Mouse (Mus musculus) liver, embryonic 14.5 days (tissue): ENCODE data around the gene Hoxd4. TPM values are rescaled to one million over a fixed set of nuclear protein-coding genes. Genes with fewer than 3 reads are reported as not detected.

ENCODE experiments used
- ATAC-seq: fragments of 200-750 bp; cut with Nextera tagmentation; 2 replicates; pipeline ENCODE4 v1.8.0; 2017; ENCODE audit warnings: moderate number of reproducible peaks, mild to moderate bottlenecking, moderate library complexity; ENCODE audit not compliant: insufficient read depth
- DNase-seq, 3 experiments: peaks; one replicate each; pipeline ENCODE4 v3.0.0-alpha.2; 2012 to 2013; ENCODE audit warnings: low read depth in 3 of 3, low spot score in 3 of 3
- H3K27ac ChIP-seq: fragments of 300-500 bp; sonication (generic); 2 replicates; pipeline ENCODE4 v1.5.1; 2014; ENCODE audit warnings: moderate library complexity, mild to moderate bottlenecking, control low read depth, inconsistent platforms
- H3K27me3 ChIP-seq: fragments of 300-500 bp; sonication (generic); 2 replicates; pipeline ENCODE4 v1.6.1; 2014; ENCODE audit warnings: mild to moderate bottlenecking, low read length, moderate library complexity; ENCODE audit not compliant: control insufficient read depth, insufficient read depth
- H3K36me3 ChIP-seq: fragments of 300-500 bp; sonication (generic); replicated peaks from 2 replicates; pipeline ENCODE4 v1.6.1; 2014; ENCODE audit warnings: low read depth; ENCODE audit not compliant: control insufficient read depth, insufficient read depth
- H3K4me1 ChIP-seq, 2 experiments: fragments of 200-500 bp in 1 of 2; fragments of 300-500 bp in 1 of 2; sonication (generic) in 1 of 2; replicated peaks; 2 replicates each; pipeline ENCODE4 v1.6.1; 2012 to 2014; ENCODE audit warnings: antibody characterized with exemption in 1 of 2, inconsistent platforms in 1 of 2, low read length in 1 of 2; ENCODE audit not compliant: control insufficient read depth in 2 of 2, insufficient read depth in 2 of 2
- H3K4me2 ChIP-seq: fragments of 300-500 bp; sonication (generic); 2 replicates; pipeline ENCODE4 v1.6.1; 2014; ENCODE audit warnings: low read depth, mild to moderate bottlenecking, control low read depth, moderate library complexity
- H3K4me3 ChIP-seq, 2 experiments: fragments of 200-500 bp in 1 of 2; fragments of 300-500 bp in 1 of 2; sonication (generic) in 1 of 2; 2 replicates each; pipeline ENCODE4 v1.5.1; 2012 to 2014; ENCODE audit warnings: low read depth in 2 of 2, low read length in 2 of 2, mild to moderate bottlenecking in 2 of 2, control low read depth in 1 of 2, inconsistent platforms in 1 of 2, moderate library complexity in 1 of 2; ENCODE audit not compliant: insufficient read depth in 1 of 2
- H3K9ac ChIP-seq: fragments of 300-500 bp; sonication (generic); replicated peaks from 2 replicates; pipeline ENCODE4 v1.6.1; 2014; ENCODE audit warnings: mild to moderate bottlenecking, control low read depth, moderate library complexity
- H3K9me3 ChIP-seq: fragments of 300-500 bp; sonication (generic); 2 replicates; pipeline ENCODE4 v1.6.1; 2016; ENCODE audit warnings: low read length, mixed read lengths; ENCODE audit not compliant: control insufficient read depth
- CTCF ChIP-seq: IDR thresholded peaks from 2 replicates; pipeline ENCODE4 v1.5.1; 2016; ENCODE audit warnings: antibody characterized with exemption, low read depth, control low read depth
- EP300 ChIP-seq: IDR thresholded peaks from 2 replicates; pipeline ENCODE4 v1.6.1; 2016; ENCODE audit warnings: antibody characterized with exemption, low read depth
- WGBS: fragments of 180-500 bp; shearing (Covaris S2); extraction: QIAGEN DNeasy Blood & Tissue Kit; methylation state at CpG from one replicate; pipeline ENCODE4 v1.1.7; 2014; ENCODE audit not compliant: insufficient replicate concordance; 5-methylcytosine and 5-hydroxymethylcytosine counted together
- polyA plus RNA-seq, 2 experiments: library from polyadenylated mRNA; depleted of rRNA in 1 of 2; stranded (reverse) in 1 of 2; unstranded in 1 of 2; fragments of >200 nt; fragmentation: Nextera tagmentation in 1 of 2; extraction: Ambion mirVana in 1 of 2; gene quantifications; 2 replicates each; pipeline versions ENCODE4 v1.2.1 to v1.2.3; 2012 to 2014

Gene Hoxd4
- polyA plus RNA-seq, 2 experiments = 0.04 TPM; not detected in 1

DNA sequence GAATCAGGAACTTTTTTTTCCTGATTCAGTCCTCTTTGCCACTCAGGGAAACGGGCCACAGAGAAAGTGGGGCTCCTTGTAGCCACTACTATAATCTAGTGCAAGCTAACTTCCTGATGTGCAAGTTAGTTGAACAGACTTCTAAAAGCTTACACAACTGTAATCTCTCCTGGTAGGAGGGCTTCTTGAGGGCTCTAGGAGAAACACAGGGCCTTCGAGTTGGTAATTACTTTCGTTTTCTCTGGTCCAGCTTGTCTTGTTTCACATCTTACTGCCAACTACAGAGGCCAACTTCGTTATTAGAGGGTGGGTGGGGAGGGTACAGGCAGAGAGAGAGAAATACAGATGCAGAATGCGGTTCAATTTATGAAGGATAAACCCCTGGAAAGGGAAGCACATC lies 39.9 kb upstream of the Hoxd4 start:
- Histone ChIP-seq H3K27me3 (peaks cover 99% of the 10 kb centered on the region), H3K36me3 (no peaks in the 10 kb centered on the region), H3K4me2 (no peak overlapping the region), H3K9ac (no peak overlapping the region), H3K4me3 (no peak overlapping the region), H3K27ac (no peak overlapping the region), H3K9me3 (no peaks in the 10 kb centered on the region), H3K4me1 (no peaks in the 10 kb centered on the region)
- ATAC-seq (no peak), DNase-seq (no peak)
- no peak for TF ChIP-seq EP300
- TF ChIP-seq CTCF = no peak
- 3% methylated on average over 5 of the region's 5 CpGs for WGBS

DNA sequence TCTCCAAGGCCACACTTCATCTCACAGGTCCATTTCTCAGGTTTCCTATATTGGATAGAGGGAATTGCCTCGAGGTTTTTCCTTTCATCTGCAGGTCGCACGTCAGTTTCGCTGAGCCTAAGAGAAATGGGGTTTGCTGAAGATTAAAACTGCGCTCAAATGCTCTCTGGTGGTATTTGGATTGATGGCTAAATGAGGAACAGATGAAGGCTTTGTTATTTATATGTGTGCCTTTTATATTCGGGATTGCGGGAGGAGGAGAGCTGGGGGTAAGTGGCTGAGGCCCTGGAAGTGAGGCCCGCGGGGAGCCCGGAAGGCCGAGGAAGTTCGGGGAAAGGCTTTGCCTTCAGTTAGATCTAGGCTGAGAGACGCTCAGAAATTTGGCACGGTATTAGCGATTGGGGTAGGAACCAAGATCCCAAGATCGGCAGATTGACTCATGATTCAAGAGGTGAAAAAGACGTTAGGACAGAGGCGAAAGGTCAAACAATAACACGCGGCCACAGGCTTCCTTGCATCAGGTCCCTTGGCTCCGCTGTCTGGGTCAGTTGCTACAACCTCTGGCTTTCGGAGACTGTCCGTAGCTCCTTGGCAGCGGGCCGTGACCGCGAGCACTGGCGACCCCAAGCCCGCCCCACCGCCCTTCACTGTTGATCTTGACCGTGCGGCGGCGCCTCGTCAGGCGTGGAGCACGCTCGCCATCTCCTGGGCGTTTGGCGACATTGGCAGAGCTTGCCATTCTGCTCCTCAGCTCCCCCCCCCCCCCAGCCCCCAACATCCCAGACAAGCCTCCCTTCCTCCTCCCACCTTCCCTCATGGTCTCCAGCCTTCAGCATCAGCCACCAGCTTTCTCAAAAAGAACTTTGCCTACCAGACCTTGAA lies 39.0 kb upstream of the Hoxd4 start:
- Histone ChIP-seq H3K9ac (no peak overlapping the region), H3K36me3 (no peaks in the 10 kb centered on the region), H3K4me2 (peak overlapping the region; percentile 42), H3K27ac (no peak overlapping the region), H3K9me3 (no peaks in the 10 kb centered on the region), H3K27me3 (peaks cover 99% of the 10 kb centered on the region), H3K4me1 (no peaks in the 10 kb centered on the region), H3K4me3 (peak overlapping the region; percentile 19 to 23; a peak in 3 of 4 replicates)
- DNase-seq = no peak
- 2% methylated on average over 40 of the region's 40 CpGs for WGBS
- TF ChIP-seq EP300 = no peak
- TF ChIP-seq CTCF = peak; percentile 75
- ATAC-seq = no peak

DNA sequence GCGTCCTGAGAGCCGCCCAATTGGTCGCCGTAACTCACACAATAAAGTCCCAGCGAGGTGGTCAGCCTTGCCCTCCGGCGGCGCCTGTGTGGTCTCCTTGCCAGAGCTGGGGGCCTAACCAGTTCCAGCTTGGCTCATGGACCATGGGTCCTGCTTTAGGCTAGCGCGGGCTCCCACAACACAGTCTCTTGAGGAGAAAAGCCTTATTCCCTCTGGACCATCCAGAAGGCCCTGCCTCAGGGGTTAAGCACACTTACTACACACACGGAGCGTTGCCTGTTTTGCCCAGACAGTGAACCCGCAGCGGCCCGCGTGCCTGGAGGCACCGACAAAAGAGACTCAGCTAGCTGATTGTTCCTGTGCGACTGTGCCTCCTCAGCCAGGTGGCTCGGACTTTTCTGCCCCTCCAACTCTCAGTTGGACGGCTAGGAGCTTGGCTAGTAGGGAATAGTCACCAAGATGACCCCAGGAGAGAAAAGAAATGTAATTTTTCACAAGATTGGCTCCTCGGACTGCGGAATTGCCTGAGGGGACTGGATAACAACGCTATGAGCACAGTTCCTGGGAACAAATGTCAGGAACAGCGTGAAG lies 37.8 kb upstream of the Hoxd4 start:
- Histone ChIP-seq H3K4me3 (no peak overlapping the region), H3K4me1 (no peaks in the 10 kb centered on the region), H3K27ac (no peak overlapping the region), H3K36me3 (no peaks in the 10 kb centered on the region), H3K27me3 (peaks cover 99% of the 10 kb centered on the region), H3K4me2 (no peak overlapping the region), H3K9ac (no peak overlapping the region), H3K9me3 (no peaks in the 10 kb centered on the region)
- ATAC-seq (no peak), DNase-seq (no peak)
- TF ChIP-seq EP300 (no peak), CTCF (no peak)
- WGBS = 3% methylated on average over 24 of the region's 24 CpGs

DNA sequence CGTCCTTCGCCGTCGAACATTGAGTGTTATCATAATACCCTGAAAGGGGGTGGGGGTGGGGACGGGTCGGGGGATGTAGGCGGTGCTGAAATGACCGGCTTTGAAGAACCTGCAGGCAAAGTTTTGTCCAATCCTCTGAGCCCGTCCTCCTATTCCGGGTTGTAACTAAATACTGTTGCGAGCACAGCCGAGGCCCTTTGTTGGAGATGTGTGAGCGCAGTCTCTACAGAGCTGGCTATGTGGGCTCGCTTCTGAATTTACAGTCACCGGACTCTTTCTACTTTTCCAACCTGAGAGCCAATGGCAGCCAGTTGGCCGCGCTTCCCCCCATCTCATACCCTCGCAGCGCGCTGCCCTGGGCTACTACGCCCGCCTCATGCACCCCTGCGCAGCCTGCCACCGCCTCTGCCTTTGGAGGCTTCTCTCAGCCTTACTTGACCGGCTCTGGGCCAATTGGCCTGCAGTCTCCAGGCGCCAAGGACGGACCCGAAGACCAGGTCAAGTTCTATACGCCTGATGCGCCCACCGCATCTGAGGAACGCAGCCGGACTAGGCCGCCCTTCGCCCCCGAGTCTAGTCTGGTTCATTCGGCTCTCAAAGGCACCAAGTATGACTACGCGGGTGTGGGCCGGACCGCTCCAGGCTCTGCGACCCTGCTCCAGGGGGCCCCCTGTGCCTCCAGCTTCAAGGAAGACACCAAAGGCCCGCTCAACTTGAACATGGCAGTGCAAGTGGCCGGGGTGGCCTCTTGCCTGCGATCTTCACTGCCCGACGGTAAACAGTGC lies 36.7 kb upstream of the Hoxd4 start, which contains the start of gene Hoxd12:
Gene Hoxd12, plus strand, starts transcription at position 133 of the 785 bp plus-strand sequence.
- ATAC-seq = no peak
- Histone ChIP-seq H3K27me3 (peaks cover 99% of the 10 kb centered on the region), H3K4me1 (no peaks in the 10 kb centered on the region), H3K27ac (no peak within 1 kb of the TSS), H3K4me3 (no peak within 1 kb of the TSS), H3K4me2 (no peak within 1 kb of the TSS), H3K9ac (no peak within 1 kb of the TSS), H3K36me3 (no peaks in the 10 kb centered on the region), H3K9me3 (no peaks in the 10 kb centered on the region)
- no peak for TF ChIP-seq CTCF
- WGBS = 4% methylated on average over 47 of the region's 47 CpGs
- DNase-seq = no peak
